Mouse (Mus musculus): ENCODE measurements around the gene Rps16.

- TF ChIP-seq CTCF (IDR thresholded peaks at IDR 0.05; ENCODE audit: control insufficient read depth, insufficient read depth, insufficient read length), result no peak
- no peak for TF ChIP-seq CEBPB (IDR thresholded peaks at IDR 0.05; ENCODE audit: low read depth)
- no peak for TF ChIP-seq MYOD1 (IDR thresholded peaks at IDR 0.05; ENCODE audit: control insufficient read depth, insufficient read length, low read depth)
- no peak for TF ChIP-seq MAX (IDR thresholded peaks at IDR 0.05)
- no peak for TF ChIP-seq USF1 (IDR thresholded peaks at IDR 0.05; ENCODE audit: low read depth)
These were observed 30.0 kb downstream of the Rps16 start, which contains the start of gene Zfp36 for GRCm38 (mm10) chr7:28380237-28381016.
